Mouse (Mus musculus) G1E (cell line): ENCODE measurements around the gene Mecom.

ENCODE experiments used
- CTCF ChIP-seq: IDR thresholded peaks from 2 replicates; pipeline ENCODE4 v1.5.1; 2012; ENCODE audit warnings: low read depth, low read length, inconsistent platforms, mixed read lengths
- GATA1 ChIP-seq: IDR thresholded peaks from 2 replicates; pipeline ENCODE4 v1.6.1; 2012; ENCODE audit warnings: borderline replicate concordance, low read length, inconsistent platforms, mixed read lengths
- GATA2 ChIP-seq: IDR thresholded peaks from 2 replicates; pipeline ENCODE4 v1.6.1; 2012; ENCODE audit warnings: low read depth, low read length, inconsistent platforms, borderline replicate concordance
- POLR2AphosphoS5 ChIP-seq: IDR thresholded peaks from 2 replicates; pipeline ENCODE4 v1.6.1; 2012; ENCODE audit warnings: low read depth, low read length, inconsistent platforms; ENCODE audit not compliant: insufficient replicate concordance
- TAL1 ChIP-seq: conservative IDR thresholded peaks from 2 replicates; pipeline ENCODE4 v1.6.1; 2012; ENCODE audit warnings: low read depth, low read length, inconsistent platforms, mixed read lengths

DNA sequence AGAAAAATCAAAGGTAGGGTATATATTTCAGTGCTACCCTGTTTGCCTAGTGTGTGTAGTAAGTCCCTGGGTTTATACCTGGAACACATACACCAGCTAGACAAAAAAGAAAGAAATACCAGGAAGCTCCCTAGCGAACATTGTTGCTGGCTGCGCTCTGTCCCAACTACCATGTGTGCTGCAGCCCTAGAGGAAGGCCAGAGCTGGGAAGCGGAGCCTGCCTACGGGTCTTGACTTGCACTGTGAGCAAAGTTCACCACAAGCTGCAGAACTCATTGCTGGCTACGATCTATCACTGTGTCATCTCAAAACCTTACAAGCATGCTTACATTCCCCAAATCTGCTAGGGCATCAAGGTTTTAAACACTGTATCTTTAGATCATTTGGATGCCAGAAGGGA, 597.0 kb downstream of the Mecom start:
- TF ChIP-seq CTCF = no peak
- TF ChIP-seq TAL1 = no peak
- no peak for TF ChIP-seq GATA1
- TF ChIP-seq POLR2AphosphoS5 = no peak
- no peak for TF ChIP-seq GATA2
